In the genomic region with DNA sequence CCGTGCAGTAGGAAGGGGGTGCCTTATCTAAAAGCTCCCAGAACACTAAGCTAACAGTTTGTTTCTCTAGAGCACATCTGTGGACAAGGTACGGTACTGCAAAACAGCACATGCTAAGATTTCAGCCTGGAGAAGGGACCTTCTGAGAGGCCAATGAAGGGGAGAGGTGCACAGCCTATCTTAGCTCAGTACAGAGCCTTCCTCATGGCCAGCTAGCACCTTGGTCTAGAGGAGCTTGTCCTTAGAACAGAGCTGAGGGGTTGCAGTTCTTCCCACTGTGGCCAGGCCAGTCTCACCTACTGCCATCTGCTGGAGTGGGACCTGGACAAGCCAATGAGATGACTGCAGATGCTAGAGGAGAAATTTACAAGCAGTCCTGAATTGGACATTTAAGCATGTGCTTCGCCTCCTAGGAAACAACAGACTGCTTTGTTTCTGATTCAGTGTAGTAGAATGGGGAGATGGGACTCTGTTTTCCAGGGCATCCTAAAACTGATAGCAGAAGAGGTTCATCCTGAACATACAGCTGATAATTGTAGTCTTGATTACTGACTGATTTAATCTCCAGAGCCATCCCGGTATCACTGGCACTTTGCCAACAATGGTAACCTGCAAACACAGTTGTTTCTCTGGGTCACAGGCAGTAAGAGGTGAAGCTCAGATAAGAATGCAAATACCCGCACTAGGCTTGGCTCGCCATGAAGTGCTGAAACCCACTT, we compare ENCODE assay signal across 7 mouse cellular contexts.
DNase-seq lines count a peak whose midpoint lies in the region; ATAC-seq lines count a peak whose summit lies in the region.

No protein-coding gene starts in this region.

- 74% methylated on average over 6 of the region's 6 CpGs for WGBS in hindbrain, embryonic 14.5 days
- 77% methylated on average over 6 of the region's 6 CpGs for WGBS in hindbrain, embryonic 11.5 days
- WGBS in kidney, embryonic 16.5 days = 36% methylated on average over 6 of the region's 6 CpGs

- H3K27me3 ChIP-seq in hindbrain, embryonic 14.5 days (ENCODE audit: control insufficient read depth, insufficient read depth, low read length) = no peaks in the 10 kb centered on the region
- H3K27me3 ChIP-seq in hindbrain, embryonic 11.5 days (ENCODE audit: control insufficient read depth, insufficient read depth, low read length) = no peaks in the 10 kb centered on the region
- no peaks in the 10 kb centered on the region for H3K27me3 ChIP-seq in kidney, embryonic 16.5 days (ENCODE audit: insufficient read depth, low read length)

- no peaks in the 10 kb centered on the region for H3K9me3 ChIP-seq in hindbrain, embryonic 14.5 days (ENCODE audit: control insufficient read depth, low read length)
- H3K9me3 ChIP-seq in hindbrain, embryonic 11.5 days (ENCODE audit: control insufficient read depth, low read length) = no peaks in the 10 kb centered on the region
- no peaks in the 10 kb centered on the region for H3K9me3 ChIP-seq in kidney, embryonic 16.5 days (ENCODE audit: low read length)

- no peak overlapping the region for H3K9ac ChIP-seq in hindbrain, embryonic 14.5 days
- no peak overlapping the region for H3K9ac ChIP-seq in hindbrain, embryonic 11.5 days (ENCODE audit: low read depth, low read length)
- no peak overlapping the region for H3K9ac ChIP-seq in kidney, embryonic 16.5 days (replicated peaks; ENCODE audit: low read length)

- H3K4me3 ChIP-seq in hindbrain, embryonic 14.5 days (replicated peaks; ENCODE audit: low read length) = no peak overlapping the region
- no peak overlapping the region for H3K4me3 ChIP-seq in hindbrain, embryonic 11.5 days (ENCODE audit: low read depth, low read length)
- no peak overlapping the region for H3K4me3 ChIP-seq in kidney, embryonic 16.5 days (ENCODE audit: low read length)

- ATAC-seq in hindbrain, embryonic 14.5 days (ENCODE audit: low FRiP score) = 0 out of 2 replicates have a peak, but pooled peaks have one; percentile 41
- ATAC-seq in hindbrain, embryonic 11.5 days (ENCODE audit: low FRiP score) = no peak
- ATAC-seq in kidney, embryonic 16.5 days (ENCODE audit: low FRiP score, low TSS enrichment) = peak; percentile 62; the same call in 1 of the 2 replicates
- ATAC-seq in activated CD4-positive, CD25-positive, alpha-beta regulatory T cell, adult 4 months = no peak
- ATAC-seq in inflammation-experienced regulatory T-cells, adult 6 months = no peak

- H3K27ac ChIP-seq in hindbrain, embryonic 14.5 days = no peak overlapping the region
- no peak overlapping the region for H3K27ac ChIP-seq in hindbrain, embryonic 11.5 days (ENCODE audit: low read depth, low read length)
- peak overlapping the region; percentile 50; the same call in 1 of the 2 replicates for H3K27ac ChIP-seq in kidney, embryonic 16.5 days (ENCODE audit: low read length)

- no peak overlapping the region for H3K4me2 ChIP-seq in hindbrain, embryonic 14.5 days (replicated peaks)
- H3K4me2 ChIP-seq in hindbrain, embryonic 11.5 days (replicated peaks; ENCODE audit: low read depth, low read length) = no peak overlapping the region
- no peak overlapping the region for H3K4me2 ChIP-seq in kidney, embryonic 16.5 days (replicated peaks; ENCODE audit: low read depth, low read length)

- no peak for DNase-seq in hindbrain, embryonic 14.5 days (ENCODE audit: low spot score)
- no peak for DNase-seq in hindbrain, embryonic 11.5 days (ENCODE audit: low spot score)
- peak; percentile 27 for DNase-seq in 3T3-L1 (ENCODE audit: low read depth, low spot score)
- DNase-seq in NIH3T3 (ENCODE audit: low read depth) = peak; percentile 31

- no peaks in the 10 kb centered on the region for H3K4me1 ChIP-seq in hindbrain, embryonic 14.5 days (replicated peaks; ENCODE audit: control insufficient read depth, insufficient read depth, low read length)
- H3K4me1 ChIP-seq in hindbrain, embryonic 11.5 days (replicated peaks; ENCODE audit: control insufficient read depth, insufficient read depth, low read length) = no peaks in the 10 kb centered on the region
- H3K4me1 ChIP-seq in kidney, embryonic 16.5 days (ENCODE audit: insufficient read depth, low read length) = peaks cover 24% of the 10 kb centered on the region

- H3K36me3 ChIP-seq in hindbrain, embryonic 14.5 days (replicated peaks; ENCODE audit: control insufficient read depth, insufficient read depth) = no peaks in the 10 kb centered on the region
- no peaks in the 10 kb centered on the region for H3K36me3 ChIP-seq in hindbrain, embryonic 11.5 days (ENCODE audit: control insufficient read depth, insufficient read depth, low read length)
- no peaks in the 10 kb centered on the region for H3K36me3 ChIP-seq in kidney, embryonic 16.5 days (ENCODE audit: insufficient read depth, low read length)

Comparison
In these comparisons a context has a peak if more than half of its experiments do, and no peak if none do; other contexts are left out.
1. ATAC-seq: peak in hindbrain, embryonic 14.5 days (single experiment) and kidney, embryonic 16.5 days (single experiment); none in hindbrain, embryonic 11.5 days (single experiment), activated CD4-positive, CD25-positive, alpha-beta regulatory T cell, adult 4 months (single experiment) and inflammation-experienced regulatory T-cells, adult 6 months (single experiment).
2. DNase-seq: peak in 3T3-L1 (single experiment) and NIH3T3 (single experiment); none in hindbrain, embryonic 14.5 days (single experiment) and hindbrain, embryonic 11.5 days (single experiment).